Mouse (Mus musculus): ENCODE results near the gene Prx.

The Prx gene

GRCm38 (mm10) chr7:27499036-27499435 is at the start of gene Prx:
TSS of gene Prx (plus strand) at chr7:27499324.
- DNase-seq (ENCODE audit: low spot score): no peak

- DNase-seq (ENCODE audit: low spot score): no peak
Measured at GRCm38 (mm10) chr7:27451359-27451758, 47.8 kb upstream of the Prx start.

- DNase-seq (ENCODE audit: low spot score): no peak
Measured at GRCm38 (mm10) chr7:27452206-27452770, 46.8 kb upstream of the Prx start.

- no peak for DNase-seq (ENCODE audit: low spot score)
Measured at GRCm38 (mm10) chr7:27454461-27455121, 44.5 kb upstream of the Prx start.

- DNase-seq (ENCODE audit: low spot score): no peak
Measured at GRCm38 (mm10) chr7:27455273-27455672, 43.9 kb upstream of the Prx start.

GRCm38 (mm10) chr7:27458614-27459013 is 40.5 kb upstream of the Prx start:
- no peak for DNase-seq (ENCODE audit: low spot score)

- DNase-seq (ENCODE audit: low spot score): no peak
Measured at GRCm38 (mm10) chr7:27459640-27460039, 39.5 kb upstream of the Prx start.

GRCm38 (mm10) chr7:27460477-27460876 is 38.6 kb upstream of the Prx start:
- DNase-seq (ENCODE audit: low spot score): no peak

GRCm38 (mm10) chr7:27467648-27468047 is 31.5 kb upstream of the Prx start:
- no peak for DNase-seq (ENCODE audit: low spot score)

GRCm38 (mm10) chr7:27471390-27472120 is 27.6 kb upstream of the Prx start:
- DNase-seq (ENCODE audit: low spot score): no peak

GRCm38 (mm10) chr7:27472596-27472995 is 26.5 kb upstream of the Prx start:
- peak; percentile 27 for DNase-seq (ENCODE audit: low spot score)

GRCm38 (mm10) chr7:27473156-27473834 is 25.8 kb upstream of the Prx start, which contains the start of gene Sertad3:
TSS of gene Sertad3 (plus strand) at chr7:27473768.
- peak; percentile 100 for DNase-seq (ENCODE audit: low spot score)

GRCm38 (mm10) chr7:27473835-27474489 is 25.2 kb upstream of the Prx start:
- no peak for DNase-seq (ENCODE audit: low spot score)

- DNase-seq (ENCODE audit: low spot score): peak; percentile 87
Measured at GRCm38 (mm10) chr7:27474490-27474954, 24.6 kb upstream of the Prx start.

GRCm38 (mm10) chr7:27475596-27475995 is 23.5 kb upstream of the Prx start:
- no peak for DNase-seq (ENCODE audit: low spot score)

- no peak for DNase-seq (ENCODE audit: low spot score)
Measured at GRCm38 (mm10) chr7:27476098-27476635, 23.0 kb upstream of the Prx start.

- no peak for DNase-seq (ENCODE audit: low spot score)
Measured at GRCm38 (mm10) chr7:27478561-27478960, 20.6 kb upstream of the Prx start.

GRCm38 (mm10) chr7:27479750-27480149 is 19.4 kb upstream of the Prx start:
- DNase-seq (ENCODE audit: low spot score): no peak

GRCm38 (mm10) chr7:27480506-27480905 is 18.6 kb upstream of the Prx start:
- DNase-seq (ENCODE audit: low spot score): no peak

- no peak for DNase-seq (ENCODE audit: low spot score)
Measured at GRCm38 (mm10) chr7:27480927-27481626, 18.0 kb upstream of the Prx start.

GRCm38 (mm10) chr7:27481627-27481969 is 17.5 kb upstream of the Prx start:
- peak; percentile 63 for DNase-seq (ENCODE audit: low spot score)

Data from ovary, postnatal 10 days (tissue).